Mouse (Mus musculus) testis, adult 2 months (tissue): Measurements from ENCODE around the gene Gm20388.

Experiments used
- CTCF ChIP-seq: fragments of 200-500 bp; IDR thresholded peaks from 2 replicates; pipeline ENCODE4 v1.5.1; 2012; ENCODE audit warnings: low read depth, mild to moderate bottlenecking, inconsistent platforms, low read length, moderate library complexity; ENCODE audit not compliant: control insufficient read depth, insufficient read depth, insufficient replicate concordance
- POLR2A ChIP-seq: fragments of 200-500 bp; IDR thresholded peaks from 2 replicates; pipeline ENCODE4 v1.6.1; 2012; ENCODE audit warnings: low read depth, mild to moderate bottlenecking, inconsistent platforms, low read length, moderate library complexity; ENCODE audit not compliant: control insufficient read depth

GRCm38 (mm10) chr8:124152771-124153170, 4242.1 kb downstream of the Gm20388 start:
- no peak for TF ChIP-seq CTCF
- TF ChIP-seq POLR2A: no peak
